Mouse (Mus musculus): ENCODE results near the gene 2310061I04Rik. TPM values are rescaled to one million over a fixed set of nuclear protein-coding genes. Genes with fewer than 3 reads are reported as not detected.

Gene 2310061I04Rik
- polyA plus RNA-seq, 1 experiment from 2014 or later, result 30.6 TPM

DNA sequence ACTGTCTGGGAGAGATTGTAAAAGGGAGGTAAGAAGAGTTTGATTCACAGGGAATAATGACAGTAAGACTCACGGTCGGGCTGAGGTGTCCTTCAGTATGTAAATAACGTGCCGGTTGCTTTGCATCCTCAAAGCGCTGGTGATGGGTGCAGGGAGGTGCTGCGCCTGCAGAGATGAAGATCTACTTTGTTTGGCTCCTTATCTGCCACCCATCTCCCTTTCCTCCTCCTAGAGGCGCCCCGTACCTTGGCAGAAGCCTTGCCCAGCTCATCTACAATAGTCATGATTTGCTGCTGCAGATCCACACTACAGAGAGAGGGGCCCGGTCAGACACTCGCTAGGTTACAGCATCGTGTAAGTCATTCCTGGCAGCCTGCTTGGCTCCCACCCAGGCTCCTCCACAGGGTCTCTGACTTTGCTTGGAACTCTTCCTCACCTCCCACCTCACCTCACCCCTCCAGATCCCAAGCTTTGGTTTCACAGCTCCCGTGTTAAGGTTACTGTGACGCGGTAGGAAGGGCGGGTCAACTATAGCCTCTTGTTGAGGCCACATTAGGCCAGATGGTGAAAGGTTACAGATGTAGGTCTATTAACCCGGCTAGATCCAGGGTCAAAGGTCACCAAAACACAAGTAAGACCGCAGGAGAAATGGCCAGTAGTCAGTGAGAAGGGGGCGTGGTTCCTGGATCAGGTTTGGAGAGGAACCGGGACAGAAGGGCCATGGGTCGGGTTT is 12.1 kb upstream of the 2310061I04Rik start:
- Histone ChIP-seq H3K36me3 (ENCODE audit: control insufficient read depth, insufficient read depth, low read length) (peaks cover 74% of the 10 kb centered on the region), H3K4me2 (ENCODE audit: low read length) (peak overlapping the region; percentile 97), H3K4me3 (ENCODE audit: low read depth, low read length) (peak overlapping the region; percentile 53), H3K27me3 (replicated peaks; ENCODE audit: control insufficient read depth, insufficient read depth, low read length) (no peaks in the 10 kb centered on the region), H3K4me1 (replicated peaks; ENCODE audit: control insufficient read depth, insufficient read depth, low read length) (peaks cover 10% of the 10 kb centered on the region), H3K27ac (ENCODE audit: low read depth) (peak overlapping the region; percentile 73; the same call in 1 of the 2 replicates), H3K9me3 (ENCODE audit: control insufficient read depth, low read length) (no peaks in the 10 kb centered on the region), H3K9ac (ENCODE audit: low read length) (peak overlapping the region; percentile 59)
- WGBS, result 13% methylated on average over 20 of the region's 20 CpGs
- DNase-seq (ENCODE audit: low spot score), result no peak
- peak; percentile 33 for ATAC-seq (replicated peaks; ENCODE audit: low FRiP score, low TSS enrichment, low read depth)

DNA sequence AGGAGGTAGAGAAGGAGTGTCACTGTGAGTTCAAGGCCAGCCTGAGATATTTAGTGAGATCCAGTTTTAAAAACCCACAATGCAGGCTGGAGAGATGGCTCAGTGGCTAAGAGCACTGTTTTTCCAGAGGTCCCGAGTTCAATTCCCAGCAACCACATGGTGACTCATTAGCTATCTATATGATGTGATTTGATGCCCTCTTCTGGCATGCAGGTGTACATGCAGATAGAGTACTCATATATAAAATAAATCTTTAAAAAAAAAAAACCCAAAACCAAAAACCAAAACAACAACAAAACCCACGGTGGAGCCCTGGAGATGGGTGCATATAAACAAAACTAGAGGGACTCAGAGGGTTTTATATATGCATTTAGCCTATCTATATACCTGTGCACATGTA is 10.4 kb upstream of the 2310061I04Rik start:
- Histone ChIP-seq H3K9ac (ENCODE audit: low read length) (no peak overlapping the region), H3K4me3 (ENCODE audit: low read depth, low read length) (no peak overlapping the region), H3K4me1 (replicated peaks; ENCODE audit: control insufficient read depth, insufficient read depth, low read length) (peaks cover 10% of the 10 kb centered on the region), H3K27ac (ENCODE audit: low read depth) (no peak overlapping the region), H3K36me3 (ENCODE audit: control insufficient read depth, insufficient read depth, low read length) (peaks cover 74% of the 10 kb centered on the region), H3K4me2 (ENCODE audit: low read length) (no peak overlapping the region), H3K27me3 (replicated peaks; ENCODE audit: control insufficient read depth, insufficient read depth, low read length) (no peaks in the 10 kb centered on the region), H3K9me3 (ENCODE audit: control insufficient read depth, low read length) (no peaks in the 10 kb centered on the region)
- WGBS, result 78% methylated on average over 2 of the region's 2 CpGs
- ATAC-seq (replicated peaks; ENCODE audit: low FRiP score, low TSS enrichment, low read depth) (no peak), DNase-seq (ENCODE audit: low spot score) (no peak)

DNA sequence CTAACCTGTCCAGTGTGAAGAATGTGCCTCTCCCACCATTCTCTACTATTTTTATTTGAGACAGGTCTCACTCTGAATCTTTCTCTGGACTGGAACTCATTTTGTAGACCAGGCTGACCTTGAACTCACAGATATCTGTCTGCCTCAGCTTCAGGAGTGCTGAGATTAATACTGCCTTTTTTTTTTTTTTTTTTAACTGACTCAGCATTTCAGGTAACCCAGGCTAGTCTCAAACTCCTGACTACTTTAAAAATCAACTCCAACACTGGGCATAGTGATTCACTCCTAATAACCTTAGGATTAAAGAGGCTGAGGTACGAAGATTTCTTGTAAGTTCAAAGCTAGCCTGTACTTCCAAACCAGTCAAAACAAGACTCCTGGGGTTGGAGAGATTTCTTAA is 8.4 kb upstream of the 2310061I04Rik start:
- H3K4me1 ChIP-seq (replicated peaks; ENCODE audit: control insufficient read depth, insufficient read depth, low read length), result peaks cover 10% of the 10 kb centered on the region
- DNase-seq (ENCODE audit: low spot score), result no peak
- no peak overlapping the region for H3K27ac ChIP-seq (ENCODE audit: low read depth)
- no peaks in the 10 kb centered on the region for H3K27me3 ChIP-seq (replicated peaks; ENCODE audit: control insufficient read depth, insufficient read depth, low read length)
- no peak overlapping the region for H3K4me3 ChIP-seq (ENCODE audit: low read depth, low read length)
- no peak overlapping the region for H3K4me2 ChIP-seq (ENCODE audit: low read length)
- no peak for ATAC-seq (replicated peaks; ENCODE audit: low FRiP score, low TSS enrichment, low read depth)
- no peak overlapping the region for H3K9ac ChIP-seq (ENCODE audit: low read length)
- H3K9me3 ChIP-seq (ENCODE audit: control insufficient read depth, low read length), result no peaks in the 10 kb centered on the region
- 91% methylated on average over 1 of the region's 1 CpGs for WGBS
- peaks cover 66% of the 10 kb centered on the region for H3K36me3 ChIP-seq (ENCODE audit: control insufficient read depth, insufficient read depth, low read length)

DNA sequence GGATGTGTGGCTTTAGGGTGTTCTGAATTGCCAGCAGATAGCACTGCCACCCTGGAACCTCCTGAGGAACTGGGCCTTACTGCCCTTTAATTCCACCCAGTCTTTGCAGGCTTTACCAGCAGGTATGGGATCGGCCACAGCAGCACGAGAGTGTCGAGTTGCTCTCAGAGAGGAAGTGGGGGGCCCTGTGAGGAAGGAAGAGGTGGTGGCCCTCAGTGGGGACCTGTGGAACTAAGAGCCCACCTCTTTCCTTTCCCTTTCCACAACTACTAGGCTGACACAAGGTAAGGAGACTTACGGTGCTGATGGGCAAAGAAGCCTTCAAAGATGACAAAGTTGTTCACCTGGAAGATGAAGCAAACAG is 6.7 kb upstream of the 2310061I04Rik start:
- no peak overlapping the region for H3K27ac ChIP-seq (ENCODE audit: low read depth)

DNA sequence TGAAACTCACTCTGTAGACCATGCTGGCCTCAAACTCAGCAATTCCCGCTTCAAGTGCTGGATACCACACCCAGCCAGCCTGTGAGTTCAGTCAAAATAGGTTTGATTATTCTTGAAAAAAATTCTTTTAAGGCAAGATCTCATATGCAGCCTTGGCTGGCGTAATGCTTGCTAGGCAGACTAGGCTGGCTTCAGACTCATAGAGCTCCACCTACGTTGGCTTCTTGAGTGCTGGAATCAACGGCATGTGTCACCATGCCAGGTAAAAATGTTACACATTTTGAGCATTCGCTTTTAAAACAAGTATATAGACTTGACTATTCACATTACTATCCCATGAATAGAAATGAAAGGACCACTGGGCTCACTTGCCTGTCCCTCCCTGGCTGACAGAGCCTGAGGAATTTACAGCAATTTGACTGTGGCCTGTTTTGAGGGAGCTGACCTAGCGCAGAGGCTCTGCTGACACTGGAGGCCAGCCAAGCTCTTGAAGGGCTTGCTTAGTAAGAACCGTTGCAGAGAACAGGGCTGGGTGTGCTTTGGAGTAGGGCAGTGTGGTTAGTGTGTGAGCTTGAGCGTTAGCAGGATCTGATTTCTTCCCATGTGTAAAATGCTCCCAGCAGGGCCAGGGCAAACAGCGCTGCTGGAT is 6.2 kb upstream of the 2310061I04Rik start:
- Histone ChIP-seq H3K27ac (ENCODE audit: low read depth) (no peak overlapping the region), H3K9me3 (ENCODE audit: control insufficient read depth, low read length) (no peaks in the 10 kb centered on the region), H3K4me1 (replicated peaks; ENCODE audit: control insufficient read depth, insufficient read depth, low read length) (peaks cover under 1% of the 10 kb centered on the region; the same call in 1 of the 2 replicates), H3K27me3 (replicated peaks; ENCODE audit: control insufficient read depth, insufficient read depth, low read length) (no peaks in the 10 kb centered on the region), H3K4me2 (ENCODE audit: low read length) (no peak overlapping the region), H3K9ac (ENCODE audit: low read length) (no peak overlapping the region), H3K4me3 (ENCODE audit: low read depth, low read length) (no peak overlapping the region), H3K36me3 (ENCODE audit: control insufficient read depth, insufficient read depth, low read length) (peaks cover 84% of the 10 kb centered on the region)
- WGBS, result 93% methylated on average over 9 of the region's 9 CpGs
- no peak for DNase-seq (ENCODE audit: low spot score)
- no peak for ATAC-seq (replicated peaks; ENCODE audit: low FRiP score, low TSS enrichment, low read depth)

More for the DNA sequence above, 6.7 kb upstream of the 2310061I04Rik start:
- Histone ChIP-seq H3K9me3 (ENCODE audit: control insufficient read depth, low read length) (no peaks in the 10 kb centered on the region), H3K4me1 (replicated peaks; ENCODE audit: control insufficient read depth, insufficient read depth, low read length) (peaks cover 6% of the 10 kb centered on the region), H3K9ac (ENCODE audit: low read length) (no peak overlapping the region), H3K4me3 (ENCODE audit: low read depth, low read length) (no peak overlapping the region), H3K4me2 (ENCODE audit: low read length) (no peak overlapping the region), H3K36me3 (ENCODE audit: control insufficient read depth, insufficient read depth, low read length) (peaks cover 81% of the 10 kb centered on the region), H3K27me3 (replicated peaks; ENCODE audit: control insufficient read depth, insufficient read depth, low read length) (no peaks in the 10 kb centered on the region)
- DNase-seq (ENCODE audit: low spot score) (no peak), ATAC-seq (replicated peaks; ENCODE audit: low FRiP score, low TSS enrichment, low read depth) (no peak)
- WGBS, result 81% methylated on average over 4 of the region's 4 CpGs

DNA sequence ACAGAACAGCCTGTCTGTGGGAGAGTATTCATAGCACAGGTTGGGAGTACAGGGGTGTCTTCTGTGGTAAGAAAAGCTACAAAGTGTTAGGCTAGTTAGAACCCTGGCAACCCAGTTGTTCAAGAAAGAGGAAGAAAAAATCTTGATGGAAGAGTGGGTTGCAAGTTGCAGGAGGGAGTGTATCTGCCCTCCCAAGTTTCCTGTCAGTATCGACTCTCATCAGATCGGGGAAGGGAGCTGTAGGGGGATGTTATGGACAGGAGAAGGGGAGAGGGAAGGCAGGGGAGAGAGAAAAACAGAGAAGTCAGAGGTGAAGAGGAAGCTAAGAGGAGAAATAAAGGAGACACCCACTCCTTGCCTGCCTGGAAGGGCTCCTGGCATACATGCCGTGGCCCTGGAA is 3.4 kb upstream of the 2310061I04Rik start:
- no peak for ATAC-seq (replicated peaks; ENCODE audit: low FRiP score, low TSS enrichment, low read depth)
- WGBS, result 82% methylated on average over 3 of the region's 3 CpGs
- DNase-seq (ENCODE audit: low spot score), result no peak

DNA sequence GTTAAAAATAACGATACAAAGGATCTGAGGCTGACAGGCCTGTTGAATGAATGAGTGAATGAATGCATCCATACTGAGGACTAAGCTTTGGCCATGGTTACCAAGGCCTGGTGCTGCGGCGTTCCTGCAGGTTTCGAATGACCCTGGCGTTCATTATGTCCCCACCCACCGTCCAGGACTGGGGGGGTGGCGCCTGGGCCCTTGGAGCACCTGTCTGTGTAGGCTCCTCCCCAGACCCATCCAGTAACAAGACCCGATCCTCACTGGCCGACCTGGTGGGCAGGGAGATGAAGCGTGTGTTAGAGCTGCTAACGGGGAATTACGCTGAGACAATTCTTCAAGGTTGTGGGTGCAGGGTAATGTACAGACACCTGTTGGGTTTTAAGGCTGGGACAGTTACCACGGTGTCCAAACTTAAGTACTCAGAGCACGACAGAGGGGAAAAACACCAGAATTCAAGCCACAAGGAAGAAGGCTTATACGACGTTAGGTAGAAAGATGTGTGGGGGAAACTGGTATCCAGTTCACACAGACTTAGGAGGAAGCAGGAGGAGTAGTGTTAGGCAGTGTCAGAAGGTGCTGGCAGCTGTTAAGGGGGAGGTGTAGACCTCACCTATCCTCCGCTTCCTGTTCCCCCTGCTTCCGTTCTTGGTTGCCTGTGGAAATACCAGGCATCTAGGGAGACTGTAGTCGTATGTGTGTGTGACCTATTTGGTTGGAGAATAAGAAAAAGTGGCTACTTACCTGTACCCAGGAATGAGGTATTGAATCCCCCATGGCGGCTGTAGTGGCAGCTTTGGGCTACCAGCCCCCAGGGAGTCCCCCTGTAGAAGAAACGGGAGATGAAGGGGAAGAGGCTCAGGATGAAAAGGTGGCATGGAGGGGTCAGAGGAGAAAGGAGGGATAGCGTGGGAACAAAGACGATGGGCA is 678 bp upstream of the 2310061I04Rik start:
- no peak overlapping the region for H3K27ac ChIP-seq (ENCODE audit: low read depth)
- peaks cover 14% of the 10 kb centered on the region for H3K4me1 ChIP-seq (replicated peaks; ENCODE audit: control insufficient read depth, insufficient read depth, low read length)
- H3K9me3 ChIP-seq (ENCODE audit: control insufficient read depth, low read length), result no peaks in the 10 kb centered on the region
- 41% methylated on average over 23 of the region's 23 CpGs for WGBS
- H3K9ac ChIP-seq (ENCODE audit: low read length), result peak overlapping the region; percentile 22; the same call in 1 of the 2 replicates
- peaks cover 54% of the 10 kb centered on the region for H3K36me3 ChIP-seq (ENCODE audit: control insufficient read depth, insufficient read depth, low read length)
- no peaks in the 10 kb centered on the region for H3K27me3 ChIP-seq (replicated peaks; ENCODE audit: control insufficient read depth, insufficient read depth, low read length)
- H3K4me3 ChIP-seq (ENCODE audit: low read depth, low read length), result peak overlapping the region; percentile 84; the same call in 1 of the 2 replicates
- DNase-seq (ENCODE audit: low spot score) (peak; percentile 63), ATAC-seq (replicated peaks; ENCODE audit: low FRiP score, low TSS enrichment, low read depth) (peak; percentile 62)
- H3K4me2 ChIP-seq (ENCODE audit: low read length), result peak overlapping the region; percentile 99

More for the DNA sequence above, 3.4 kb upstream of the 2310061I04Rik start:
- Histone ChIP-seq H3K9me3 (ENCODE audit: control insufficient read depth, low read length) (no peaks in the 10 kb centered on the region), H3K4me3 (ENCODE audit: low read depth, low read length) (no peak overlapping the region), H3K36me3 (ENCODE audit: control insufficient read depth, insufficient read depth, low read length) (peaks cover 63% of the 10 kb centered on the region), H3K4me1 (replicated peaks; ENCODE audit: control insufficient read depth, insufficient read depth, low read length) (peaks cover 13% of the 10 kb centered on the region), H3K27ac (ENCODE audit: low read depth) (no peak overlapping the region), H3K27me3 (replicated peaks; ENCODE audit: control insufficient read depth, insufficient read depth, low read length) (no peaks in the 10 kb centered on the region), H3K4me2 (ENCODE audit: low read length) (no peak overlapping the region), H3K9ac (ENCODE audit: low read length) (no peak overlapping the region)

DNA sequence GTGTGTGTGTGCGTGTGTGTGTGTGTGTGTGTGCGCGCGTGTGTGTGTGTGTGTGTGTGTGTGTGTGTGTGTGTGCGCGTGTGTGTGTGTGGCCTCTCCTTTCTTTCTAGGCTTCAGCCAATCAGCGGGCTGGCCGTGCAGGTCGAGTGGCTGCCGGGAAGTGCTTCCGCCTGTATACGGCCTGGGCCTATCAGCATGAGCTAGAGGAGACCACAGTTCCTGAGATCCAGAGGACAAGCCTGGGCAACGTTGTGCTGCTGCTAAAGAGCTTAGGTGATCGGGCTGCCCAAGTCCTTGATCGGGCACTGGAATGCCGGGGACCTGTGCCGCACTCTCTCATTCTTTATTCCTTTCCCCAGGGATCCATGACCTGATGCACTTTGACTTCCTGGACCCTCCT is 9.5 kb downstream of the 2310061I04Rik start:
- Histone ChIP-seq H3K27me3 (replicated peaks; ENCODE audit: control insufficient read depth, insufficient read depth, low read length) (no peaks in the 10 kb centered on the region), H3K4me3 (ENCODE audit: low read depth, low read length) (no peak overlapping the region), H3K9ac (ENCODE audit: low read length) (no peak overlapping the region), H3K36me3 (ENCODE audit: control insufficient read depth, insufficient read depth, low read length) (peaks cover 96% of the 10 kb centered on the region), H3K9me3 (ENCODE audit: control insufficient read depth, low read length) (no peaks in the 10 kb centered on the region), H3K4me2 (ENCODE audit: low read length) (no peak overlapping the region), H3K27ac (ENCODE audit: low read depth) (no peak overlapping the region), H3K4me1 (replicated peaks; ENCODE audit: control insufficient read depth, insufficient read depth, low read length) (no peaks in the 10 kb centered on the region)
- no peak for ATAC-seq (replicated peaks; ENCODE audit: low FRiP score, low TSS enrichment, low read depth)
- 83% methylated on average over 15 of the region's 17 CpGs for WGBS
- DNase-seq (ENCODE audit: low spot score), result no peak
